Mouse (Mus musculus) heart, adult 18-20 months (tissue): Measurements from ENCODE around the gene Ttll11. TPM values are rescaled to one million over a fixed set of nuclear protein-coding genes. Genes with fewer than 3 reads are reported as not detected.

Experiments
- DNase-seq, 2 experiments: peaks; one replicate each; pipeline ENCODE4 v3.0.0; 2021 to 2022; ENCODE audit warnings: mixed read lengths in 1 of 2
- total RNA-seq, 2 experiments: library from RNA; stranded (reverse); gene quantifications; 2 replicates each; pipeline ENCODE4 v1.2.3; 2021

The Ttll11 gene
- total RNA-seq, 2 experiments from 2014 or later: 1.1 to 1.9 TPM

GRCm38 (mm10) chr2:35823589-35823988 is 156.1 kb downstream of the Ttll11 start:
- DNase-seq: no peak

- no peak for DNase-seq
Observed at GRCm38 (mm10) chr2:35818883-35819282, 160.8 kb downstream of the Ttll11 start.

GRCm38 (mm10) chr2:35816056-35816661 is 163.6 kb downstream of the Ttll11 start:
- peak; percentile 69 to 82 for DNase-seq

GRCm38 (mm10) chr2:35812561-35812933 is 167.2 kb downstream of the Ttll11 start:
- DNase-seq: no peak

- DNase-seq: peak in 1 of 2 experiments; percentile 17
Observed at GRCm38 (mm10) chr2:35811801-35812560, 167.7 kb downstream of the Ttll11 start.

- DNase-seq: peak in 1 of 2 experiments; percentile 40
Observed at GRCm38 (mm10) chr2:35810027-35810426, 169.7 kb downstream of the Ttll11 start.

- no peak for DNase-seq
Observed at GRCm38 (mm10) chr2:35809141-35809540, 170.6 kb downstream of the Ttll11 start.

- no peak for DNase-seq
Observed at GRCm38 (mm10) chr2:35805881-35806280, 173.8 kb downstream of the Ttll11 start.

- no peak for DNase-seq
Observed at GRCm38 (mm10) chr2:35803095-35803494, 176.6 kb downstream of the Ttll11 start.

- peak in 1 of 2 experiments; percentile 14 for DNase-seq
Observed at GRCm38 (mm10) chr2:35801759-35802158, 178.0 kb downstream of the Ttll11 start.

- DNase-seq: no peak
Observed at GRCm38 (mm10) chr2:35799073-35799472, 180.6 kb downstream of the Ttll11 start.

- no peak for DNase-seq
Observed at GRCm38 (mm10) chr2:35797998-35798397, 181.7 kb downstream of the Ttll11 start.

GRCm38 (mm10) chr2:35789362-35790326 is 190.1 kb downstream of the Ttll11 start:
- DNase-seq: no peak

- DNase-seq: no peak
Observed at GRCm38 (mm10) chr2:35785877-35786276, 193.8 kb downstream of the Ttll11 start.

- DNase-seq: no peak
Observed at GRCm38 (mm10) chr2:35783368-35783767, 196.3 kb downstream of the Ttll11 start.

GRCm38 (mm10) chr2:35779266-35779665 is 200.4 kb downstream of the Ttll11 start:
- no peak for DNase-seq

GRCm38 (mm10) chr2:35776935-35777334 is 202.8 kb downstream of the Ttll11 start:
- DNase-seq: no peak

GRCm38 (mm10) chr2:35775651-35776055 is 204.1 kb downstream of the Ttll11 start:
- DNase-seq: peak; percentile 45 to 61

GRCm38 (mm10) chr2:35770541-35770940 is 209.2 kb downstream of the Ttll11 start:
- DNase-seq: peak in 1 of 2 experiments; percentile 16

GRCm38 (mm10) chr2:35769398-35769797 is 210.3 kb downstream of the Ttll11 start:
- DNase-seq: no peak

GRCm38 (mm10) chr2:35768538-35769238 is 211.0 kb downstream of the Ttll11 start:
- DNase-seq: no peak
